Mouse (Mus musculus): ENCODE measurements at regions not wholly inside any gene's neighbourhood (a gene's known extent, or its start where the extent isn't known, plus 50 kb on each side); places are given as distances from the start of the nearest gene placed in this dataset.

GRCm38 (mm10) chr13:57282816-57283215 is 387.0 kb upstream of the Trpc7 start:
- DNase-seq (ENCODE audit: low spot score): no peak

- DNase-seq (ENCODE audit: low spot score): no peak
Measured at GRCm38 (mm10) chr13:57281941-57282710, 386.3 kb upstream of the Trpc7 start.

DNA sequence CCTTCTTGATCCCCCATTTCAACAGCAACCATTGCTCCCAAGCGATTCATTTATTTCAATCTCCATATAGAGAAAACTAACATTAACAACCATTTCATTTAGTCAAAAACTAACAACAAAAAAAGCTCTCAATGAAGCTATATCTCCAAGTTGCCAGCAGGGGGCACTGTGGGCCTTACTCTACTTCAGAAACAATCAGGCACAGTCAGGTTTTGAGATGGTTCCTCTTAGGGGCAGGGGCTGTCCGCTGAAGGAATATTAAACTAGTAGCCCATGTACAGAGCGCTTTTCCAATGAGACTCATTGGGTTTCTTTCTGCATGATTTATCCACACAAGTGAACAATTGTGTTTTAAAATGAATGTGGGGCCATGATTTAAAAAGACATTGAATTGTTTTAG is 385.7 kb upstream of the Trpc7 start:
- no peak for DNase-seq (ENCODE audit: low spot score)

DNA sequence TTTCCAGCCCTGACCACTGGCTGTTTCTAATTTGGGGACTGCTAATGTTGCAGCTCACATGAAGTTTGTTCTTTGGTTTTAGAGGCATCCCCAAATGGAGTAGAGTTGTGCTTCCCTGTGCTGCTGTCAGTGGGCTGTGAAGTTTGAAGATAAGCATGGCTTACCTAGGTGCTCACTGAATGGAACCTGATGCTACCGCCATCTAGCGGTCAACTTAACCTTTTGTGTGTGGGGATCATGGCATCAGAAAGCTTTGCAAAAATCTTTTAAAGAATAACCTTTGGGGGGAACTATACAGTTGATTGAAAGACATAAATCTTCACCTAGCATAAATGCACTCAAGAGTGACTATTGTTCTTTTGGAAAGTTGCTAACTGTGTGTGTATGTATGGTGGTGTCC is 382.8 kb upstream of the Trpc7 start:
- peak; percentile 6 for DNase-seq (ENCODE audit: low spot score)

GRCm38 (mm10) chr13:57277076-57277475 is 381.3 kb upstream of the Trpc7 start:
- peak; percentile 2 for DNase-seq (ENCODE audit: low spot score)

- DNase-seq (ENCODE audit: low spot score): no peak
Measured at GRCm38 (mm10) chr13:57275871-57276270, 380.1 kb upstream of the Trpc7 start.

DNA sequence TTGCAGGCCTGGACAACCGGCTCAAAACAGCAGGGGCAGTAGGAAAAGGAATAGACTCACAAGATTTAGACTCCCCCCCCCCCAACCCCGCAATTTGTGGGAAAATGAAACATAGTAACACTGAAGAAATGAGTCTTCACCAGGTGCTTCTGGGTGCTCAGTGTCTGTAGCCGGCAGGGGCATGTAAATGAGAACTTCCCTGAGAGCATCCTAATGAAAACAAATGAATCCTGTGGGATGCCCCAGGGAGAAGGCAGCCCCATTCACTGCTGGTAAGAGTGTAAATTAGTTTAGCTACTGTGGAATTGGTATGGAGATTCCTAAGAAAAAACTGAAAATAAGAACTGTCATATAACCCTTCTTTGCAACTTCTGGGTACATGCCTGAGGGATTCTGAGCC is 377.8 kb upstream of the Trpc7 start:
- DNase-seq (ENCODE audit: low spot score): no peak

GRCm38 (mm10) chr13:57269614-57270013 is 373.8 kb upstream of the Trpc7 start:
- peak; percentile 21 for DNase-seq (ENCODE audit: low spot score)

GRCm38 (mm10) chr13:57259920-57260319 is 364.1 kb upstream of the Trpc7 start:
- peak; percentile 40 for DNase-seq (ENCODE audit: low spot score)

DNA sequence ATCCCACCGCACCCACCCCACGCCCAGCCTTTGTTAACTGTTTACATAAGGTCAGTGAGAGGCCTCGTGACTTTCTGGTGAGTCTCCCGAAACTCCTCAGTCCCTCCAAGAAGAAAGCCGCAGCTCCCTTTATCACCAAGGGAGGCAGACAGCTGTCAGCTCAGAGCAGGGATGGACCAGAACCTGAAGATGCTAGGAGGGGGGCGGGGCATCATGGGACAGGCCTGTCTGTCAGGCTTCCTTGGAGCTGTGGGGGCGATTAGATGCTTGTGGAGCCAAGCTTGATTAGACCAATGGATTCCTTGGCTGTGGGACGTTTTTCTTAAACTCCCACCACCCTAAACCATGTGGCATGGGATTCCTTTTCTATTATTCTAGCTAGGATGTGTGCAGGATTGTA is 363.7 kb upstream of the Trpc7 start:
- DNase-seq (ENCODE audit: low spot score): no peak

- no peak for DNase-seq (ENCODE audit: low spot score)
Measured at GRCm38 (mm10) chr13:57255920-57256319, 360.1 kb upstream of the Trpc7 start.

DNA sequence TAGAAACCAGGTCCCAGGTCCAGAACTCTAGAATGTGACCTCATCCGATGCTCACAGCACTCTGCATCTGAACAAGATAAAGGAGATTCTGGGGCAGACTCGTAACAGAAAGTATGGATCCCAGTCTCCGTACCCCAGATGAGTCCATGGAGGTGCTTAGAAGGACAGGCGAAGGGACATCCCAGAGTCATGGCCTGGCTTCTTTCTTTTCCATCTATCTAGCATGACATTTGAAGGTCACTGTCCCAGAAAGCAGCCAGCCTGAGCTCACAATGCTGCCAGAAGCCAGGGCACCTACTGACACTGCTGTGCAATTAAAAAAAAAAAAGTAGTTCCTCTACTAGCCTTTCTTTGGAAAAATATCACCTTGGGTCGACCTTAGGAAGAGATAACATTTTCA is 354.1 kb upstream of the Trpc7 start:
- DNase-seq (ENCODE audit: low spot score): no peak

GRCm38 (mm10) chr13:57249401-57249800 is 353.6 kb upstream of the Trpc7 start:
- DNase-seq (ENCODE audit: low spot score): no peak

DNA sequence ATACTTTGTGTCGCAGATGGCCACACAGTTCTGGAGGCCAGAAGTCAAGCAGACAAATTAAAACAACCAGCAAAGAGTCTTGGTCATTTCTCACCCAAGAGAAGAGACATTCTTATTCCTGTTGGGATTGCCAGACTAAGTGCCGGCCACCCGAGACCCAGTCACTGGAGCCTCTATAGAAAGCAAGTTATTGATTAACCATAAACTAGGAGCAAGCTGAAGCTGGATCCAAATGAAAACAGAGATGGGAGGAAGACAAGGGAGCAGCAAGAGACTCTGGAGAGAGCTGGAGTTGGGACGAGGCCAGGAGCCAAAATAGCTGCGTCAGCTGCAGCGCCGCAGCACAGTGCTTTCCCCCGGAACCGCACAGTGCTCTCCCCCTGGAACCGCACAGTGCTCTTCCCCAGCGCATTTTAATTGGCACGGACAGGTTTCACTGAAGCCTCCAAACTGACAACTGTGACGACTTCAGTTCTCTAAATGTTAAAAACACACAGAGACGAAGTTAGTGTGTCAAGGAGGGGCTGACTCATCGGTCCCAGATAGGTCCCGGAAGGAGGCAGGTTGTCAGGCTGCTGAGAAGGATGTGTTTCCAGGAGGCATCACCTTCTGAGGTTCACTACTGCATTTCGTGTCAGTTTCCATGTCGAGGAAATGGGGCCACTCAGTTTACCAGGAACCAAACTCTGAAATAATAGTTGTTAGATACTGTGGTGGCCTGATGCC is 350.6 kb upstream of the Trpc7 start:
- no peak for DNase-seq (ENCODE audit: low spot score)

GRCm38 (mm10) chr13:57236917-57237316 is 341.1 kb upstream of the Trpc7 start:
- DNase-seq (ENCODE audit: low spot score): no peak

GRCm38 (mm10) chr13:57236211-57236610 is 340.4 kb upstream of the Trpc7 start:
- DNase-seq (ENCODE audit: low spot score): no peak

- no peak for DNase-seq (ENCODE audit: low spot score)
Measured at GRCm38 (mm10) chr13:57232906-57233305, 337.1 kb upstream of the Trpc7 start.

GRCm38 (mm10) chr13:57231666-57232065 is 335.9 kb upstream of the Trpc7 start:
- no peak for DNase-seq (ENCODE audit: low spot score)

DNA sequence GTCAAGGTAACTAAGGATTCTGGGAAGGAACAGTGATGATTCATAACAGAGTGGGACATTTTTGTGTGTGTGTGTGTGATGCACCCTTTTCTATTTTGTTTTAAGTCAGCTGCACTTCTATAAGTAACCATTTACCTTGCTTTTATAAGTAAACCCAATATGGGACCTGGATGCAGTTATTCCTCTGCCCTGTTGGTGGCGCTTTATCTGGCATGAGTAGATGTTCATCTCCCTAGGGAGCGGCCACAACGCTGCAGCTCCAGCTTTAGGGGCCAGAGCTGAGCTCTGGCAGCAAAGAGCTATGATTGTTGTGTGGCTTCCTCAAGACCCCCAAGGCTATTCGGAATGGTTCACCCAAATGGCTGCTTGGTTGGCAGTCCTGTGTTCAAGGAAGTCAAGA is 334.5 kb upstream of the Trpc7 start:
- no peak for DNase-seq (ENCODE audit: low spot score)

DNA sequence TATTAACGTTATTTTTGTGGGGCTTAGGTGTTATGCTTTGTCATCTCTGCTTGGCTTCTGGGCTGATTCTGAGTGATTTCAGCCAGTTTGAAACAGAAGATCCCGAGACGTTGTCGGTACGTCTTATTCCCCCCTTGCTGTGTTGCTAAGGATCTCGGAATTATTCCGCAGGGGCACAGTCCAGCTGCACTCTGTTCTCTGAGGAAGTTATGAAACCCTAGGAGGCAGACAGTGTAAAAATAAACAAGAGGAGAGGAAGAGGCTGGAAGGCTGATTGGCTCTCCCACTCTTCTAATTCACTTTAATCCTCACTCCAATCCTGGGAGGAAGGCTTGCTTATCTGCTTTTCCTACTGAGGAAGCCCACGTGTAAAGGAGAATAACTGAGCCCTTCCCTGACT is 325.3 kb upstream of the Trpc7 start:
- no peak for DNase-seq (ENCODE audit: low spot score)

DNA sequence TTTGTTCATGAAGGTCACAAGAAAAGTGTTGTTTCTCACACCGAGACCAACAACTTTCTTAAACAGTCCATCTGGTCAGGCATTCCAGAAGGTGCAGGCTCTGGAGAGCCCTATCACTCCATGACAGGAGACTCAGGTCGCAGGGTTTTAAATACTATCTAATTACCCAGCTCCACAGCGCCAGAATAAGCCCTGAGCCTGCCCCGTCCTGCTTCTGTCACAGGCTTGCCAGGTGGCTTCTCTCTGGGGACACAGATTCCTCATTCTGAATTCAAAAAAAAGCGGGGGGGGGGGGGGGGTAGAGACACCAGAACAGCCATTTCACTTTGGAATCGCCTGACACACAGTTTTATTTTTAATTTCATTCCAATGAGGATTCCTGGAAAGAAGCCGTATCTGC is 320.4 kb upstream of the Trpc7 start:
- DNase-seq (ENCODE audit: low spot score): no peak

GRCm38 (mm10) chr13:57212251-57212650 is 316.5 kb upstream of the Trpc7 start:
- no peak for DNase-seq (ENCODE audit: low spot score)

- no peak for DNase-seq (ENCODE audit: low spot score)
Measured at GRCm38 (mm10) chr13:57191195-57191594, 295.4 kb upstream of the Trpc7 start.

DNA sequence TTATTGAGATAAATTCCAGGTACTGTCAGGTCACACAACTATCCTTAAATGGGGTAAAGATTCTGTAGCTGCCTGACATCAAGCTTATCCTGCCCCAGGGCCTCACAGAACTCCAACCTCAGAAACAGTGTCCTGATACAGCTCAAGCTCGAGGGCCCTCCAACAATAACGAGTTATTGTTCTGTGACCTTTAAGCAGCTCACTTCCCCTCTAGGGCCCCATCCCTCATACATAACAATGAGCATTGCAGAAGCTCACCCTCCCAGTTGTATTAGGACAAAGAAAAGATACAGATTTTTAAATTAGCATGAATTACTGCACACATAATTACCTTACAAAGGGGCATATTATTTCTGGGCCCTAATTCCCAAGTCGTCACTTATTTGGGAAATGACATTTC is 293.5 kb upstream of the Trpc7 start:
- no peak for DNase-seq (ENCODE audit: low spot score)
